ENCODE assay signal across 8 mouse cellular contexts in the genomic region with DNA sequence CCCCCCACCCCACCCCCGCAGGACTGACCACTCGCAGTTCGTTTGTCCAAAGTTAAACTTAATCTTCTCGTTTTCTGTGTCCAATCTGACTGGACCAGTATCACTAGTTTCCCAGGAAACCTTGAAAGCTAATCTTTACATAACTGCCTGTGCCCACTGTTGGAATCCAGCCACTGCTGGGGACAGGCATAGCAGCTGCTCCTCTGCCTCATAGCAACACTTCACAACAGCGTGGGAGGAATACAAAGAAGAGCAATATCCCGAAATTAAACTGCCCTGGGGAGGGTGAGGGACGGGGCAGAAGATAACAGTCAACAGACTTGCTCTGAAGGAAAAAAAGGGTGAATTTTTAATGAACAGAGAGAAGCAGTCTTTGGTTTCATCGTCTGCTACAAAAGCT.
DNase-seq lines count a peak whose midpoint lies in the region; ATAC-seq lines count a peak whose summit lies in the region.
"Had no signal": no experiment of that assay in that cellular context is flagged by ENCODE, and none has a peak within 500 bp of the region (broad histone marks: within the 10 kb centered on the region; RNA-seq: fewer than 3 reads in every experiment).

No protein-coding gene starts in this region.

- intact Hi-C loops in left cerebral cortex, postnatal 25 days (cut with DNase I), result loop anchor here (1.0 to 10.0 kb wide), 4 partner anchors 188 to 986 kb away; partner anchors contain the start of gene Kcnj2

- DNase-seq in ovary, postnatal 36 days (ENCODE audit: low spot score), result peak; percentile 34
- no peak for DNase-seq in ovary, postnatal 14 days (ENCODE audit: low spot score)
- DNase-seq in hindbrain, embryonic 14.5 days (ENCODE audit: low spot score), result peak; percentile 46
- DNase-seq in left cerebral cortex, postnatal 25 days (ENCODE audit: low spot score in 2 of 2), result peak; percentile 74 to 94
- DNase-seq in telencephalon, adult 2 months (ENCODE audit: low read depth, low spot score), result peak; percentile 83
- no peak for DNase-seq in heart, adult 8-10 months (ENCODE audit: low spot score)
- DNase-seq in kidney, postnatal 14 days, result no peak

- no peak overlapping the region for H3K4me2 ChIP-seq in hindbrain, embryonic 14.5 days (replicated peaks)
- H3K4me2 ChIP-seq: intestine, embryonic 15.5 days had no signal

- no peaks in the 10 kb centered on the region for H3K9me3 ChIP-seq in hindbrain, embryonic 14.5 days (ENCODE audit: control insufficient read depth, low read length)
- H3K9me3 ChIP-seq: intestine, embryonic 15.5 days had no signal

- H3K9ac ChIP-seq in hindbrain, embryonic 14.5 days, result no peak overlapping the region
- H3K9ac ChIP-seq: intestine, embryonic 15.5 days had no signal

- 30% methylated on average over 8 of the region's 8 CpGs for WGBS in hindbrain, embryonic 14.5 days

- ATAC-seq in hindbrain, embryonic 14.5 days (ENCODE audit: low FRiP score), result peak; percentile 65; the same call in 1 of the 2 replicates
- ATAC-seq: intestine, embryonic 15.5 days had no signal

- no peaks in the 10 kb centered on the region for H3K36me3 ChIP-seq in hindbrain, embryonic 14.5 days (replicated peaks; ENCODE audit: control insufficient read depth, insufficient read depth)
- H3K36me3 ChIP-seq: intestine, embryonic 15.5 days had no signal

- no peaks in the 10 kb centered on the region for H3K4me1 ChIP-seq in hindbrain, embryonic 14.5 days (replicated peaks; ENCODE audit: control insufficient read depth, insufficient read depth, low read length)
- H3K4me1 ChIP-seq: intestine, embryonic 15.5 days had no signal

- no peaks in the 10 kb centered on the region for H3K27me3 ChIP-seq in hindbrain, embryonic 14.5 days (ENCODE audit: control insufficient read depth, insufficient read depth, low read length)
- H3K27me3 ChIP-seq: intestine, embryonic 15.5 days had no signal

- H3K27ac ChIP-seq in hindbrain, embryonic 14.5 days, result no peak overlapping the region
- H3K27ac ChIP-seq: intestine, embryonic 15.5 days had no signal

- H3K4me3 ChIP-seq in hindbrain, embryonic 14.5 days (replicated peaks; ENCODE audit: low read length), result no peak overlapping the region
- H3K4me3 ChIP-seq: intestine, embryonic 15.5 days had no signal

Comparison
In these comparisons a context has a peak if more than half of its experiments do, and no peak if none do; other contexts are left out.
1. DNase-seq: peak in ovary, postnatal 36 days (single experiment), hindbrain, embryonic 14.5 days (single experiment), left cerebral cortex, postnatal 25 days (2 of 2) and telencephalon, adult 2 months (single experiment); none in ovary, postnatal 14 days (single experiment), heart, adult 8-10 months (single experiment) and kidney, postnatal 14 days (single experiment).